Mouse (Mus musculus): Measurements from ENCODE around the gene Tmem63c. TPM values are rescaled to one million over a fixed set of nuclear protein-coding genes. Genes with fewer than 3 reads are reported as not detected.
A peak's percentile ranks its signal among the peaks of the same experiment; 100 is the strongest.

Gene Tmem63c
- total and polyA plus RNA-seq, 3 experiments: 0.08 to 0.14 (median 0.09) TPM

DNA sequence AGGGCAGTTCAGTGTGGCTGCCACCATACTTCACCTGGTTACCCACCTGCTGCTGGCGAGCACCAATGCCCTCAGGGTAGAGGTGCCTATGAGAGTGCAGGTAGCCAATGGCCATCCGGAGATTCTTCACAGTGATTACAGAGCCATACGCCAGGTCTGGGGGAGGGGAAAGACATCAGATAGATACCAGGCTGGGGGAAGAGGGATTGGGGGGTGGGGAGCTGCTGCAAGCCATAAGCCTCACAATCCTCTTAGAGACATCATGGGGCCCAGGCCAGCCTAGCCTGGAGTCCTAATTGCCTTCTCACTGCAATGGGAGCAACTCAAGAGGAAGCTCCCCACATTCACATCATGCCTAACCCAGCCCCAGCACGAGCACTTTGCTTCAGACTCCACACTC lies 106.1 kb downstream of the Tmem63c start:
- H3K79me2 ChIP-seq (replicated peaks; ENCODE audit: control insufficient read depth, insufficient read depth, low read length): no peaks in the 10 kb centered on the region
- no peak overlapping the region for H3K27ac ChIP-seq
- no peak for TF ChIP-seq POLR2A (IDR thresholded peaks at IDR 0.05; ENCODE audit: insufficient read depth, low read depth, low read length)
- TF ChIP-seq EP300 (IDR thresholded peaks at IDR 0.05; ENCODE audit: insufficient read depth, low read depth, low read length): no peak
- TF ChIP-seq CTCF (IDR thresholded peaks at IDR 0.05): no peak
- no peaks in the 10 kb centered on the region for H3K4me1 ChIP-seq (ENCODE audit: control insufficient read depth, insufficient read depth, low read length)
- no peaks in the 10 kb centered on the region for H3K36me3 ChIP-seq (ENCODE audit: control insufficient read depth, insufficient read depth, low read length)
- no peaks in the 10 kb centered on the region for H3K27me3 ChIP-seq (ENCODE audit: control insufficient read depth, insufficient read depth, low read length)
- 87% methylated on average over 4 of the region's 4 CpGs for WGBS
- no peak overlapping the region for H3K9ac ChIP-seq (ENCODE audit: low read depth, low read length)
- no peak for DNase-seq
- H3K4me3 ChIP-seq: no peak overlapping the region
- intact Hi-C loops (cut with DNase I): no loop called here

DNA sequence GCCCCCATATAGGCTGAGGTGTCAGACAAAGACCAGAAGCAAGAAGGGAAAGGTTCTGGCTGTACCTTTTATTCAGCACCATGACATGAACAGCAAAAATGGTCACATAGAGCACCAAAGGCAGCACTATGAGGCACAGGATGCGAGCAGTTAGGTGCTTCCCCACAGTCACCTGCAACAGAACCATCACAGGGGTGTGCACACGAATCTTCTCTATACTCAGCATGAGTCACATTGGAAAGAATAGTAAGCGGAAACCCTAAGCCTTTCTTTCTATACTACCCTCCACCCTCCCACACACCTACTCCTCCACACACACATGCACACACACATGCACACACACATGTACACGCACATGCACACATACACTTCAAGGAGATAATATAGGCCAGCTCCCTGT lies 109.1 kb downstream of the Tmem63c start:
- H3K27me3 ChIP-seq (ENCODE audit: control insufficient read depth, insufficient read depth, low read length): no peaks in the 10 kb centered on the region
- H3K9ac ChIP-seq (ENCODE audit: low read depth, low read length): no peak overlapping the region
- no peak overlapping the region for H3K4me3 ChIP-seq
- no peaks in the 10 kb centered on the region for H3K4me1 ChIP-seq (ENCODE audit: control insufficient read depth, insufficient read depth, low read length)
- no peaks in the 10 kb centered on the region for H3K36me3 ChIP-seq (ENCODE audit: control insufficient read depth, insufficient read depth, low read length)
- no peaks in the 10 kb centered on the region for H3K79me2 ChIP-seq (replicated peaks; ENCODE audit: control insufficient read depth, insufficient read depth, low read length)
- TF ChIP-seq EP300 (IDR thresholded peaks at IDR 0.05; ENCODE audit: insufficient read depth, low read depth, low read length): no peak
- TF ChIP-seq POLR2A (IDR thresholded peaks at IDR 0.05; ENCODE audit: insufficient read depth, low read depth, low read length): no peak
- TF ChIP-seq CTCF (IDR thresholded peaks at IDR 0.05): no peak
- WGBS: 92% methylated on average over 4 of the region's 4 CpGs
- H3K27ac ChIP-seq: no peak overlapping the region
- intact Hi-C loops (cut with DNase I): loop anchor here (2.0 to 5.0 kb wide), 2 partner anchors 142 to 205 kb away; no protein-coding TSS in a partner anchor
- no peak for DNase-seq

DNA sequence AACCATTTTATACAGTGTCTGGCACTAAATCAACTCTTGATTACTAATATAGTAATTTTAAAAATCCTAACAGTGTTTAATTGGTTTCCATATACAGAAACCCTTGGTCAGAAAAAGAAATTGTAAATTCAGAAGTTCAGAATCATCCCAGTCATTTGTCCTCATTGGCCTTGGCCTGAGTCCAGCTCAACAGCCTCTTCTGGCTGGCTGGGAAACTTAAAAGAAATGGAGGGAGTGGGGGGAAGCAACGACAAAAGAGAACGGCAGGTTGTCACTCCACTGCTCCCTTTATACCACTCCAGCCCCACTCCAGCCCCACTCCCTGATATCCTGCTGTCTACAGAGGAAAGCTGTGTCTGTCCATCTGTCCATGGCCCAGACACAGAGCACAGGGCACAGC lies 110.0 kb downstream of the Tmem63c start:
- Histone ChIP-seq H3K27me3 (ENCODE audit: control insufficient read depth, insufficient read depth, low read length) (no peaks in the 10 kb centered on the region), H3K36me3 (ENCODE audit: control insufficient read depth, insufficient read depth, low read length) (no peaks in the 10 kb centered on the region), H3K4me1 (ENCODE audit: control insufficient read depth, insufficient read depth, low read length) (no peaks in the 10 kb centered on the region), H3K79me2 (replicated peaks; ENCODE audit: control insufficient read depth, insufficient read depth, low read length) (no peaks in the 10 kb centered on the region), H3K4me3 (no peak overlapping the region), H3K9ac (ENCODE audit: low read depth, low read length) (no peak overlapping the region), H3K27ac (no peak overlapping the region)
- WGBS: 69% methylated on average over 2 of the region's 2 CpGs
- DNase-seq: no peak
- TF ChIP-seq CTCF (IDR thresholded peaks at IDR 0.05): no peak
- no peak for TF ChIP-seq EP300 (IDR thresholded peaks at IDR 0.05; ENCODE audit: insufficient read depth, low read depth, low read length)
- TF ChIP-seq POLR2A (IDR thresholded peaks at IDR 0.05; ENCODE audit: insufficient read depth, low read depth, low read length): no peak
- intact Hi-C loops (cut with DNase I): loop anchor here (2.0 to 5.0 kb wide), 2 partner anchors 141 to 204 kb away; no protein-coding TSS in a partner anchor

DNA sequence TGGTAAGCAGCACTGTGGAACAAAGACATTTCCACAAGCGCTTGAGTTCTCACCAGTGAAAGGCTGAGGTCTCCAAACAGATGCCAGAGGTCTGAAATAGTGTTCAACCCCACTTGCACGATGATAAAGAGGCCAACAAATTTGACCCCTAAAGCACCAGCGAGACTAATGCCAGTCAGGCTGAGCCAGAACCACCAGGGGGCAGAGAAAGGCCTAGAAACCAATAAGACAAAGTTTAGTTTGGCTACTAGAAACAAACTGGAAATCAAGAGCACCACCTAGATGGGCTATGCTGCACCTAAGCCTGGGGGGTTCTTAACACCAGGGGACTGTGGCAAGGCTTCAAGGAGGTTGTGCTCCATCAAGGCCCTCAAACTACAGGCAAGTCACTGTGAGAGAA lies 110.5 kb downstream of the Tmem63c start:
- WGBS: 44% methylated on average over 3 of the region's 3 CpGs
- TF ChIP-seq EP300 (IDR thresholded peaks at IDR 0.05; ENCODE audit: insufficient read depth, low read depth, low read length): no peak
- TF ChIP-seq CTCF (IDR thresholded peaks at IDR 0.05): peak; percentile 66
- Histone ChIP-seq H3K9ac (ENCODE audit: low read depth, low read length) (no peak overlapping the region), H3K27me3 (ENCODE audit: control insufficient read depth, insufficient read depth, low read length) (no peaks in the 10 kb centered on the region), H3K27ac (no peak overlapping the region), H3K79me2 (replicated peaks; ENCODE audit: control insufficient read depth, insufficient read depth, low read length) (no peaks in the 10 kb centered on the region), H3K36me3 (ENCODE audit: control insufficient read depth, insufficient read depth, low read length) (no peaks in the 10 kb centered on the region), H3K4me1 (ENCODE audit: control insufficient read depth, insufficient read depth, low read length) (no peaks in the 10 kb centered on the region), H3K4me3 (no peak overlapping the region)
- intact Hi-C loops (cut with DNase I): loop anchor here (2.0 to 5.0 kb wide), 2 partner anchors 141 to 203 kb away; no protein-coding TSS in a partner anchor
- DNase-seq: no peak

DNA sequence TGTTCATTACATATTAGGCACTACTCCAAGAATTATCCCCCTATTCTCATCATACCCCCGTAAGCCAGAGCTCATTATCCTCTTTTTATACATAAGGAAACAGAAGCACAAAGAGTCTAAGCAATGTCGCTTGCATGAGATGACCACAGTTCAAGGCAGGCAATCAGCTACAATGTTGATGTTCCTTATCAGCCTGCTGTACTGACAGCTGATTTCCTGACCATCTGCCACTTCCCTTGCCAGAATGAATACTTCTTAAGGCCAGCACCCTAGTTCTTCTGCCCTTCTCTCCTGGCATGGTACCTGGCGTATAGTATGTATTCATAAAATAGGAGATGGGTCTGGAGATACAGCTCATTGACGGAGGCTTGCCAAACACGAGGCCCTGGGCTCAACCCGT lies 111.1 kb downstream of the Tmem63c start:
- TF ChIP-seq EP300 (IDR thresholded peaks at IDR 0.05; ENCODE audit: insufficient read depth, low read depth, low read length): no peak
- TF ChIP-seq CTCF (IDR thresholded peaks at IDR 0.05): no peak
- no peak for TF ChIP-seq POLR2A (IDR thresholded peaks at IDR 0.05; ENCODE audit: insufficient read depth, low read depth, low read length)
- H3K27ac ChIP-seq: no peak overlapping the region
- no peaks in the 10 kb centered on the region for H3K36me3 ChIP-seq (ENCODE audit: control insufficient read depth, insufficient read depth, low read length)
- intact Hi-C loops (cut with DNase I): loop anchor here (5.0 kb wide), 1 partner anchor 140 kb away; no protein-coding TSS in a partner anchor
- no peaks in the 10 kb centered on the region for H3K79me2 ChIP-seq (replicated peaks; ENCODE audit: control insufficient read depth, insufficient read depth, low read length)
- H3K9ac ChIP-seq (ENCODE audit: low read depth, low read length): no peak overlapping the region
- 64% methylated on average over 6 of the region's 6 CpGs for WGBS
- DNase-seq: no peak
- no peak overlapping the region for H3K4me3 ChIP-seq
- no peaks in the 10 kb centered on the region for H3K4me1 ChIP-seq (ENCODE audit: control insufficient read depth, insufficient read depth, low read length)
- H3K27me3 ChIP-seq (ENCODE audit: control insufficient read depth, insufficient read depth, low read length): no peaks in the 10 kb centered on the region

DNA sequence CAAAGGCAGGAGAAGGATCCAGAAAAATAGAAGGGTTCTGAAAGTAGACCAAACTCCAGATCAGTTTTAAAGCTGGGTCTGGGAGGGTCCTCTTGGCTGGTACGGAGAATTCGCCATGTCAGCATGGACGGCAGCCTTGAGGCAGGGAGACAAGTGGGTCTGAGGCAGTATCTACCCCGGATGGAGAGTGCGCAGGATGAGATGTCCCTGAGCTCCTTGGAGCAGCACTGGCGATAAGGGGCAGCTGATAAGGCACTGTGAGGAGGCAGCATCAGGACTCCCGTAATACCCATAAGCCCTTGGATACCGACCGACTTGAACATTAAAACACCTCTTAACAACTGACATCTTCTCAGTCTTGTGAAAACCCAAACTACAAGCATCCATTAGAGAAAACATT lies 111.6 kb downstream of the Tmem63c start:
- intact Hi-C loops (cut with DNase I): loop anchor here (5.0 kb wide), 1 partner anchor 140 kb away; no protein-coding TSS in a partner anchor
- TF ChIP-seq EP300 (IDR thresholded peaks at IDR 0.05; ENCODE audit: insufficient read depth, low read depth, low read length) (no peak), CTCF (IDR thresholded peaks at IDR 0.05) (no peak), POLR2A (IDR thresholded peaks at IDR 0.05; ENCODE audit: insufficient read depth, low read depth, low read length) (no peak)
- WGBS: 72% methylated on average over 9 of the region's 9 CpGs

More for the DNA sequence above, 111.6 kb downstream of the Tmem63c start:
- no peaks in the 10 kb centered on the region for H3K4me1 ChIP-seq (ENCODE audit: control insufficient read depth, insufficient read depth, low read length)
- H3K36me3 ChIP-seq (ENCODE audit: control insufficient read depth, insufficient read depth, low read length): no peaks in the 10 kb centered on the region
- no peaks in the 10 kb centered on the region for H3K27me3 ChIP-seq (ENCODE audit: control insufficient read depth, insufficient read depth, low read length)
- H3K4me3 ChIP-seq: no peak overlapping the region
- H3K9ac ChIP-seq (ENCODE audit: low read depth, low read length): no peak overlapping the region
- DNase-seq: no peak
- H3K27ac ChIP-seq: no peak overlapping the region
- H3K79me2 ChIP-seq (replicated peaks; ENCODE audit: control insufficient read depth, insufficient read depth, low read length): no peaks in the 10 kb centered on the region

Measured in heart, adult 2 months (tissue).